Mouse (Mus musculus) midbrain, embryonic 10.5 days (tissue): ENCODE measurements around the gene Rdh7. TPM values are rescaled to one million over a fixed set of nuclear protein-coding genes. Genes with fewer than 3 reads are reported as not detected.
"Not testable (repeated sequence)": the region's sequence is repeated elsewhere in the genome, so short reads cannot be mapped to it uniquely, and the experiment has no call there.

ENCODE experiments used
- DNase-seq: peaks from one replicate; pipeline ENCODE4 v3.0.0-alpha.2; 2017; ENCODE audit warnings: low spot score
- H3K27ac ChIP-seq: fragments of 300-500 bp; sonication (generic); replicated peaks from 2 replicates; pipeline ENCODE4 v1.5.1; 2016; ENCODE audit warnings: mild to moderate bottlenecking
- H3K27me3 ChIP-seq: fragments of 300-500 bp; sonication (generic); 2 replicates; pipeline ENCODE4 v1.6.1; 2016; ENCODE audit warnings: low read depth, mild to moderate bottlenecking; ENCODE audit not compliant: poor library complexity, severe bottlenecking
- H3K36me3 ChIP-seq: fragments of 300-500 bp; sonication (generic); 2 replicates; pipeline ENCODE4 v1.6.1; 2016; ENCODE audit warnings: mild to moderate bottlenecking, moderate library complexity
- H3K4me1 ChIP-seq: fragments of 300-500 bp; sonication (generic); 2 replicates; pipeline ENCODE4 v1.6.1; 2016
- H3K4me3 ChIP-seq: fragments of 300-500 bp; sonication (generic); 2 replicates; pipeline ENCODE4 v1.5.1; 2016; ENCODE audit warnings: mild to moderate bottlenecking, moderate library complexity
- H3K9me3 ChIP-seq: fragments of 300-500 bp; sonication (generic); replicated peaks from 2 replicates; pipeline ENCODE4 v1.6.1; 2016; ENCODE audit warnings: mild to moderate bottlenecking
- WGBS: fragments of 180-500 bp; shearing (Covaris S2); methylation state at CpG from one replicate; pipeline ENCODE4 v1.1.7; 2016; 5-methylcytosine and 5-hydroxymethylcytosine counted together
- polyA plus RNA-seq: library from polyadenylated mRNA; unstranded; fragments of >200 nt; fragmentation: Nextera tagmentation; extraction: Ambion mirVana; gene quantifications from 2 replicates; pipeline ENCODE4 v1.2.1, GENCODE M21; 2016

Gene Rdh7
- polyA plus RNA-seq, 1 experiment from 2014 or later, result not detected

DNA sequence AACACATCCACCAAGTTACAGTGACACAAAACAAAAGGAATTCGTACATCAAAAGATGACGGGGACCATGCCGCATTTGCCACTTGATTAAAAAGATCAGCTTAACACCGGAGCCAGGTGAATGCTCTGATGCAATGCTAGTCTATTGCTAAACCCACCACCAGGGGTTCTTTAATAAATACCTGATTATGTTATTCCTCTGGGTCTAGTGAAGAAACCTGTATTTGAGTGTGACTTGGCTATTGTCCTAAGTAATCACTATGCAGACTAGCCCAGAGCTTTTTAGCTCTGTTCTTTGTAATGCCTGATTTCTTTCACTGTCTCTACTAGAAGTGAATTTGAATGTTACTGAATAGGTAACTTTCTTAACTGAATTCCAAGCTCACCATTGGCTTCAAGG is 7.6 kb downstream of the Rdh7 start:
- no peaks in the 10 kb centered on the region for H3K4me1 ChIP-seq
- H3K27me3 ChIP-seq, result no peaks in the 10 kb centered on the region
- WGBS, result 89% methylated on average over 4 of the region's 4 CpGs
- no peak overlapping the region for H3K4me3 ChIP-seq
- no peak for DNase-seq
- H3K9me3 ChIP-seq, result no peaks in the 10 kb centered on the region
- H3K27ac ChIP-seq, result no peak overlapping the region
- no peaks in the 10 kb centered on the region for H3K36me3 ChIP-seq

DNA sequence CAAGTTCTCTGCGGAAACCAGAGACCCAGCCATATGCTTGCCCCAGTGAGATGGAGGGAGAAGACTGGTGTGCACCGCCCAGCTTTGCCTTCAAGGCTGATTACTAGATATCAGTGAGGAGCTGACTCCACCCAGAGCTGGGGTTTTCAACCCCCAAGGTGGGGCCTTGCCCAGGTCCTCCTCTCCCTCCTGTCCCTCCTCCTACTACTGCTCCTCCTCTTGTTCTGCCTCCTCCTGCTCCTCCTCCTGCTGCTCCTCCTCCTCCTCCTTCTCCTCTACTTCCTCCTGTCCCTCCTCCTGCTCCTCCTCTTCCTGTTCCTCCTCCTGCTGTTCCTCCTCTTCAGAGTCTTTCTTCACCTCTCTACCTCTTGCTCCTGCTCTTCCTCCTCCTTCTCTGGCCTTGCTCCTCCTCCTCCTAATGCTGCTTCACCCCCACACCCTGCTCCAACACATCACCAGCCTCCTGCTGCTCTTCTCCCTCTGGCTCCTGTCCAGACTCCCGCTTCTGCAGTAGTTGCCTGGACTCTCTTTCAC is 9.4 kb downstream of the Rdh7 start:
- no peaks in the 10 kb centered on the region for H3K4me1 ChIP-seq
- H3K27ac ChIP-seq, result no peak overlapping the region
- WGBS, result 81% methylated on average over 3 of the region's 3 CpGs
- no peak for DNase-seq
- H3K36me3 ChIP-seq, result no peaks in the 10 kb centered on the region
- no peaks in the 10 kb centered on the region for H3K9me3 ChIP-seq
- H3K4me3 ChIP-seq, result no peak overlapping the region
- no peaks in the 10 kb centered on the region for H3K27me3 ChIP-seq

DNA sequence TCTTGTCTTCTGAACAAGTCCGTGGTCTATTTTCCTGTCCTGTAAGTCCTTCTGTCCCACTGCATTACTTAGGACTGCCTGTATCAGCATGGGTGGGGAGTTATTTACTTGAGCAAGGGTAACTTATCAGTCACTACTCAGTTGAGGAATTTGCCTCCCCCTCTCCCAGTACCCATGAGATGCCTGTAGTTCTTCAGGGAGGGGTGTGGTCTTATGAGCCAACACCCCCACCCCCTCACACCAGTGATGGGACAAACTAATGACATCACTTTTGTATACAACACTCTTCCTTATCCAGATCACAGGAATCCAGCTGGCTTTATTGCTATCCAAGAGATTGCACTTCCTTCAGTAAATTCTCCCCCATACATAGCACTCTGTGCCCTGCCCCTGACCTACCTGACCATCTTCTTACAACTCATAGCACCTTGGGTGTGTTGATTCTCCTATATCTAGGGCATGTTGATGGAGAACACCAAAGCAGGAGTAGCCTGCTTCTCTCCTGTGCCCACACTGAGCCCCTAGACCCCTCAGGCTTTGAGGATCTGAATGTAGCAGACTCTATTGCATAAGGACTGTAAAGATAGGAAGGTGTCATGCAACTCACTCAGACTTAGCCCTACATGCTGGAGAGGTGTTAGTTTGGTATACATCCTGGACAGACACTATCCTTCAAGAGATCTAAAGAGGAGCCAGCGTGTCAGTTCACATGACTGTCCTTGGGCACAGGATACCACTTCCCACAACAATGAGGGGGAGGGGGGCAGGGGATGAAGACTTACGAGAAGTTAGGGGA is 10.2 kb downstream of the Rdh7 start:
- Histone ChIP-seq H3K4me3 (no peak overlapping the region), H3K27me3 (no peaks in the 10 kb centered on the region)
- WGBS, result 83% methylated on average over 3 of the region's 3 CpGs

DNA sequence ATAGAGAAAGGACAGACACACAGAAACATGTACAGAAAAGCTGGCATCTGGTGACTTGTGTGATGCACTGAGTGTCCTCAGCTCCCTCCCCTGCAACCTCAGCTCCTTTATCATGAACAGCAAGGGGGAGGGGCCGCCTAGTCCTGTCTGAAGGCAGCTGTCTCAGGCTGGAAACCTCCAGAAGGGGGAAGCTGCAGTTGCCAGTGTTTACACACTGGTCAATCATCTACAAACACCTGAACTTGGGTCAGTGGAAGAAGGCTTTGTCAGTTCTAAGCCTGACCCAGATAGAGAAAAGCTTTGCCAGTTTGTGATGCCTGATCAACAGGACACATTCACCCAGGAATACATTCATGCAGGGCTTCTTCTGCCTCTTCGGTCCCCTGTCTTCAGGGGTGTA is 10.9 kb downstream of the Rdh7 start:
- DNase-seq, result no peak
- no peaks in the 10 kb centered on the region for H3K4me1 ChIP-seq
- H3K4me3 ChIP-seq, result no peak overlapping the region
- H3K27ac ChIP-seq, result no peak overlapping the region
- no peaks in the 10 kb centered on the region for H3K36me3 ChIP-seq
- H3K27me3 ChIP-seq, result no peaks in the 10 kb centered on the region
- WGBS, result 56% methylated on average over 2 of the region's 2 CpGs
- H3K9me3 ChIP-seq, result no peaks in the 10 kb centered on the region

More for the DNA sequence above, 10.2 kb downstream of the Rdh7 start:
- no peaks in the 10 kb centered on the region for H3K9me3 ChIP-seq
- no peaks in the 10 kb centered on the region for H3K36me3 ChIP-seq
- DNase-seq, result no peak
- no peak overlapping the region for H3K27ac ChIP-seq
- no peaks in the 10 kb centered on the region for H3K4me1 ChIP-seq

DNA sequence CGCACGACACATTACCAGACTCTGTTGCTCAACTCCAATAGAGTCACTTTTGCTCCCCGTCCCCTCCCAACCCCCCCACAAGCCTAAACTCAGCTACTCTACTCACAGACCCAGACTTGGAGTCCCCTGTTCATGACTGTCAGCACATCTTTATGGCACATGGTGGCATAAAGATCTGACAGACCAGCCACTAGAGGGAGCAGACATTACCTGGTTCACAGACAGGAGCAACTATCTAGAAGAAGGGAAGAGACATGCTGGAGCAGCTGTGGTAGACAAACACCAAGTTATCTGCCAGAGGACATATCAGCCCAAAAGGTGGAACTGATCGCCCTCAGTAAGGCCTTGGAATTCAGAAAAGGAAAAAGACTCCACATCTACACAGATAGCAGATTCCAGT is 16.1 kb downstream of the Rdh7 start:
- Histone ChIP-seq H3K36me3 (no peaks in the 10 kb centered on the region), H3K4me1 (no peaks in the 10 kb centered on the region), H3K9me3 (peaks cover 7% of the 10 kb centered on the region; the same call in 1 of the 2 replicates), H3K27ac (no peak overlapping the region), H3K27me3 (no peaks in the 10 kb centered on the region), H3K4me3 (no peak overlapping the region)
- 75% methylated on average over 4 of the region's 4 CpGs for WGBS
- DNase-seq, result no peak

DNA sequence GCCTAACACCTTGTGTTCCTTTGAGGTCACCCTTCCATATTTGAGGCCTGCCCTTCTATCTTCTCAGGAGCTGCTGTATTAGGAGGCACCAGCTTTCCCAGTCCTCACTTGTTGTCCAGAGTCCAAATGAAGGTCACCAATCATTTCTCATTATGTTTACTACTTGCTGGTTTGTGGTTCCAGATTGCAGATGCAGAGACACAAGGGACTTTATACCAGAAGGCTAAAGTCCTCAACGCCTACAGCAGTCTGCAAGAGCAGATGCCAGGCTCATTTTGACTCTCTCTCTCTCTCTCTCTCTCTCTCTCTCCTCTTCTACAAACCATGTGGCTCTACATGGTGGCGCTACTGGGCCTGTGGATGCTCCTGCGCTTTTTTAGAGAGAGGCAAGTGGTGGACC is 22.4 kb downstream of the Rdh7 start, which contains the start of gene Rdh16f2:
Gene Rdh16f2, plus strand, starts transcription at position 243 of the 400 bp plus-strand sequence.
- Histone ChIP-seq H3K4me3 (no peak within 1 kb of the TSS), H3K4me1 (no peaks in the 10 kb centered on the region), H3K27me3 (no peaks in the 10 kb centered on the region), H3K27ac (no peak within 1 kb of the TSS), H3K9me3 (peaks cover 7% of the 10 kb centered on the region; the same call in 1 of the 2 replicates), H3K36me3 (no peaks in the 10 kb centered on the region)
- WGBS, result 86% methylated on average over 3 of the region's 3 CpGs
- no peak for DNase-seq

DNA sequence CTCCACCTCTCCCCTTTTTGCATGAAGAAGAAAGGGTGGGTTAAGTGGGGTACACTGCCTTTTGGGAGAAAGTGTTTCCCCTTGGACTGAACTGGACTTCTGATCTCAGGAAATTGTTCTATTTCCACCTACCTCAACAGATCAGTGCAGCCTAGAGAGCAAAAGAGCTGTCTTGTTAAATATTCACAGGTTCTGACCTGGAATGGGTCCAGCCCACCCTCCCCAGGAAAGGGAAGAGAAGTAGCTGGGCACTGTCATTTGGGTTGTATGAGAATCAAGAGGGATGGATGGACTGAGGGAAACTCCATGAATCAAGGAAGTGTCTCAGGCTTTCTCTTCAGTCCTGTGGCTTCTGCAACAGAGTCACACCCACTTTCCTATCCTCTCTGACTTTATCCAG is 23.7 kb downstream of the Rdh7 start:
- 0 out of 2 replicates have a peak, but pooled peaks cover 2% of the 10 kb centered on the region for H3K9me3 ChIP-seq
- H3K4me3 ChIP-seq, result no peak overlapping the region
- DNase-seq, result no peak
- H3K27ac ChIP-seq, result no peak overlapping the region
- no peaks in the 10 kb centered on the region for H3K36me3 ChIP-seq
- H3K27me3 ChIP-seq, result no peaks in the 10 kb centered on the region
- H3K4me1 ChIP-seq, result no peaks in the 10 kb centered on the region

DNA sequence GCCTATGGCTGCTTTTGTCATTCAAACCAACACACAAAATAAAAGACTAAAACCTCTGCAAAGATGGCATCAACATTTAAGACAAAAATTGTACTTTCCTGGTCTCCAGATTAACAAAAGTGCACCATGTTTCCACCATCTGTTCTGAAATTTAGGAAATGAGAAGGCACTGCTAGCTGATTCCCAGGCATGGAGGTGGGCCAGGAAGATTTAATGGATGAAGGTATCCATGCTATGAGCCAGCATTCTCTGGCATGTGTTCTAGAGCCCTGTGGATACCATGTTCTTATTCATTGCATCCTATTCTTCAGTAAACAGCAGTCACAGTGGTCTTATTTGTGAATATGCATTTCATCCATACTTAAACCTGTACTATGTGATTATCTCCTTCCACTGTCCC is 32.2 kb downstream of the Rdh7 start:
- no peaks in the 10 kb centered on the region for H3K4me1 ChIP-seq
- no peak overlapping the region for H3K4me3 ChIP-seq
- no peaks in the 10 kb centered on the region for H3K36me3 ChIP-seq
- no peak overlapping the region for H3K27ac ChIP-seq
- H3K27me3 ChIP-seq, result no peaks in the 10 kb centered on the region
- no peaks in the 10 kb centered on the region for H3K9me3 ChIP-seq
- DNase-seq, result no peak

DNA sequence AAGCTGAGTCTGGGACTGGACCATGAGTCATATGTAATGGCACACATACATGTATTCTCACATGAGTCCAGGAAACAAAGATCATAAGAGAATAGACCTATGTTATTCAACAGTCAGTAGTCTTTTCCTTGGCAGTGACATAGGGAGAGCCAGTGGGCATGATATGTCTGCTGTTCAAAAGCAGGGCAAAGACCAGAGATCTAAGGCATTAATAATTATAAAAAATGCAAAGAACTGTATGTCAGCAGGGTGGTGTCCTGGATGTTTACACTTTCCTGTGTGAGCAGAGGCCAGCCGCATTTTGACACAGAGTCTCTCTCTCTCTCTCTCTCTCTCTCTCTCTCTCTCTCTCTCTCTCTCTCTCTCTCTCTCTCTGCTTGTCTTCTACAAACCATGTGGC is 39.0 kb downstream of the Rdh7 start, which contains the start of gene Rdh19:
Gene Rdh19, plus strand, starts transcription at position 301 of the 400 bp plus-strand sequence.
- H3K4me3 ChIP-seq, result no peak within 1 kb of the TSS
- no peaks in the 10 kb centered on the region for H3K27me3 ChIP-seq
- H3K4me1 ChIP-seq, result no peaks in the 10 kb centered on the region
- no peak for DNase-seq
- no peaks in the 10 kb centered on the region for H3K9me3 ChIP-seq
- WGBS, result 89% methylated on average over 1 of the region's 1 CpGs
- H3K36me3 ChIP-seq, result no peaks in the 10 kb centered on the region
- no peak within 1 kb of the TSS for H3K27ac ChIP-seq

DNA sequence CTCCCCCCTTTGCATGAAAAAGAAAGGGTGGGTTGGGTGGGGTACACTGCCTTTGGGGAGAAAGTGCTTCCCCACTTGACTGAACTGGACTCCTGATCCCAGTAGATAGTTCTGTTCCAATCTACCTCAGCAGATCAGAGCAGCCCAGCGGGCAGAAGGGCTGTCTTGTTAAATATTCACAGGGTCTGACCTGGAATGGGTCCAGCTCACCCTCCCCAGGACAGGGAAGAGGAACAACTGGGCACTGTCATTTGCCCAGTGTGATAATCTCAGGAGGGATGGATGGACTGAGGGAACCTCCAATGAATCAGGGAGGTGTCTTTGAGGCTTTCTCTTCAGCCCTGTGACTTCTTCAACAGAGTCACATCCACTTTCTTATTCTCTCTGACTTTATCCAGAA is 40.5 kb downstream of the Rdh7 start:
- Histone ChIP-seq H3K27ac (no peak overlapping the region), H3K36me3 (no peaks in the 10 kb centered on the region), H3K4me1 (no peaks in the 10 kb centered on the region), H3K9me3 (no peaks in the 10 kb centered on the region), H3K4me3 (no peak overlapping the region), H3K27me3 (no peaks in the 10 kb centered on the region)
- no peak for DNase-seq
- 85% methylated on average over 1 of the region's 1 CpGs for WGBS

DNA sequence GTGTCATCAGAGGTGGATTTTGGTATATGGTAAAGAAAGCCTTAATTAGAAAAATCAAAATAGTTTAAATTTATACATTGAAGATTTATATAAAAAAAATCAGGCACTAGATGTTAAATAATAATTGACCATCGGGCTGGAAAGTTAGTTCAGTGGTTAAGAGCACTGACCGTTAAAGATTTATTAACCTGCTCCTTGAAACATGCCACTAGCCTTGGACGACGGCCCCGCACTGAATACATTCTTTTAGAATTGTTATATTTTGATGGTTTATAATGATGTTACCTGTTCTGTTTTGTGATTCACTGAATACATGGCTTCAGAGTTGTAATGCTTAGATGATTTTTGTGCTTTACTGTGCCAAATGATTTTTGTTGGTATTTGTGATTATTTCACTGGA is 42.7 kb downstream of the Rdh7 start:
- H3K9me3 ChIP-seq, H3K4me3 ChIP-seq, H3K27ac ChIP-seq, H3K4me1 ChIP-seq, H3K36me3 ChIP-seq, DNase-seq, H3K27me3 ChIP-seq: not testable (repeated sequence)
- WGBS, result 93% methylated on average over 5 of the region's 5 CpGs

DNA sequence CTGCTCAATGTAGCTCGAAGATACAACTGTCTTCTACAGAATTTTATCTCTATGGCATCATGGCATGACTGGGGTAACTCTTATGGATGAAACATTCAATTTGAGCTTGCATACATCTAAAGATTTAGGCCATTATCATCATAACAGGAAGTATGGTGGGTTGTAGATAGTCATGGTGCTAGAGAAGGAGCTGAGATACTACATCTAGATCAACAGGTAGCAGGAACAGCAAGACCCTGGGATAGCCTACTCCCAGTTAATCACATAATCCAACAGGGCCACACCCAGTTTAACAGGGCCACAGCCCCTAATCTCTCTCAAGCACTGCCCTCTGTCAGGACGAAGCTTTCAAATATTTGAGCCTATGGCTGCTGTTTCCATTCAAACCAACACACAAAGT is 47.8 kb downstream of the Rdh7 start:
- H3K9me3 ChIP-seq, result peaks cover 6% of the 10 kb centered on the region; the same call in 1 of the 2 replicates
- no peak for DNase-seq
- no peak overlapping the region for H3K4me3 ChIP-seq
- no peaks in the 10 kb centered on the region for H3K27me3 ChIP-seq
- WGBS, result 82% methylated on average over 2 of the region's 2 CpGs
- H3K36me3 ChIP-seq, result no peaks in the 10 kb centered on the region
- no peak overlapping the region for H3K27ac ChIP-seq
- no peaks in the 10 kb centered on the region for H3K4me1 ChIP-seq

DNA sequence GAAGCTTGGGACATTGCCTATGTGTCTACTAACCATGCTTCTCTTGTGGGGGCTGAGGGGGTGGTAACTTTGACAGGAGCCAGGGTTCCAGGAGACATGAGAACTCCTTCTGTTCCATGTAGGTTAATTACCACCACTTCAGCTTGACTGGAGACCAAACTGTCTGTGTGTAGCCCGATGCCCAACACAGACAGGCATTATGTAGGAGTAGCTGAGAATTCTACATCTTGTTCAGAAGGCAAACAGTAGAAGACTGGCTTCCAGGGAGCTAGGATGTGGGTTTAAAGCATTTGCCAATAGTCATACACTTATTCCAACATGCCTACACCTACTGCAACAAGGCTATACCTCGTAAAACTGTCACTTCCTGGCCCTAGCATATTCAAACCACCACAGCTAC is 50.1 kb downstream of the Rdh7 start:
- WGBS, result 88% methylated on average over 2 of the region's 2 CpGs
- Histone ChIP-seq H3K36me3 (no peaks in the 10 kb centered on the region), H3K4me1 (no peaks in the 10 kb centered on the region), H3K27me3 (no peaks in the 10 kb centered on the region), H3K4me3 (no peak overlapping the region), H3K27ac (no peak overlapping the region), H3K9me3 (peaks cover 6% of the 10 kb centered on the region; the same call in 1 of the 2 replicates)
- no peak for DNase-seq
